Mouse (Mus musculus): ENCODE results near the gene Cx3cr1.

DNA sequence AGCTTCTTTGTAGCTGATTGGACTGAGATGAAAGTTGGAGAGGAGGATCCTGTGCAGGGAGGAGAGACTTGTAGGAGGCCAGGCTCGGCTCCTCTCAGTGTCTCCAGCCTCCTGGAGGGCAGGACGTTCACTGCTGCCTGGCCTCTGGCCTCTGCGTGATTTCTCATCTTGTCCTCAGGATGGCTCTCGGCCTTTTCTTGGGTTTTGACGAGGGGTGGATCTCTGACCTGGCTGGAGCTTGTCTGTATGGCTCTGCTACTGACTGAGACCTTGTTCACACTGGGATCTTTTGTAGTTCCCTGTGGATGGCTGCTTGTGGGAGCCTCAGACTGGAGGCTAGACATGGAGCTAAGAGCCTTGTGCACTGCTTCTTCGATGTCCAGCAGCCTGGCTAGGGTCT lies 54.9 kb downstream of the Cx3cr1 start:
- TF ChIP-seq CTCF (IDR thresholded peaks at IDR 0.05; ENCODE audit: low read depth) (no peak), EP300 (IDR thresholded peaks at IDR 0.05; ENCODE audit: low read depth) (no peak)

All from liver, postnatal 0 days (tissue).